Mouse (Mus musculus): ENCODE measurements around the gene Gm10203. TPM values are rescaled to one million over a fixed set of nuclear protein-coding genes. Genes with fewer than 3 reads are reported as not detected.
"Not testable (repeated sequence)": the region's sequence is repeated elsewhere in the genome, so short reads cannot be mapped to it uniquely, and the experiment has no call there.

Gm10203 gene
- total RNA-seq, 2 experiments from 2014 or later: not detected

DNA sequence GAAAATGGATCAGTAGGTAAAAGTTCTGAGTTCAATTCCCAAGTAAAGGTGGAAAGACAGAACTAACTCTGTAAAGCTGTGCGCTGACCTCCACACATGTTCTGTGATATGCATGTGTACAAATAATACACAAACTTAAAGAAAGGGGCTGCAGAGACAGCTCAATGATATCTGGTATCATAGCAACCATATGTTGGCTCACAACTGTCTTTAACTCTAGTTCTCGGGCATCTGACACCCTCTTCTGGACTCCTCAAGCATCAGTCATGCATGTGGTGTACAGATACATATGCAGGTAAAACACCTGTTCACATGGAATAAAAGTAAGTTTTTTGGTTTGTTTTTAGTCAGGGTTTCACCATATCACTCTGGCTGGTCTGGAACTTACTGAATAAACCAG, 38.5 kb downstream of the Gm10203 start:
- intact Hi-C loops (cut with DNase I): no loop called here

DNA sequence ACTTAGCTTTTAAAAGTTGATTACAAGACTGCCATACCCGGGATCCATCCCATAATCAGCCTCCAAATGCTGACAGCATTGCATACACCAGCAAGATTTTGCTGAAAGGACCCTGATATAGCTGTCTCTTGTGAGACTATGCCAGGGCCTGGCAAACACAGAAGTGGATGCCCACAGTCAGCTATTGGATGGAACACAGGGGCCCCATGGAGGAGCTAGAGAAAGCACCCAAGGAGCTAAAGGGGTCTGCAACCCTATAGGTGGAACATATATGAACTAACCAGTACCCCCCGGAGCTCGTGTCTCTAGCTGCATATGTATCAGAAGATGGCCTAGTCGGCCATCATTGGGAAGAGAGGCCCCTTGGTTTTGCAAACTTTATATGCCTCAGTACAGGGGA, 40.0 kb downstream of the Gm10203 start:
- DNase-seq (ENCODE audit: extremely low spot score in 1 of 2, low spot score in 2 of 2); intact Hi-C loops (cut with DNase I): not testable (repeated sequence)

More for the DNA sequence above, 38.5 kb downstream of the Gm10203 start:
- no peak for DNase-seq (ENCODE audit: extremely low spot score in 1 of 2, low spot score in 2 of 2)

DNA sequence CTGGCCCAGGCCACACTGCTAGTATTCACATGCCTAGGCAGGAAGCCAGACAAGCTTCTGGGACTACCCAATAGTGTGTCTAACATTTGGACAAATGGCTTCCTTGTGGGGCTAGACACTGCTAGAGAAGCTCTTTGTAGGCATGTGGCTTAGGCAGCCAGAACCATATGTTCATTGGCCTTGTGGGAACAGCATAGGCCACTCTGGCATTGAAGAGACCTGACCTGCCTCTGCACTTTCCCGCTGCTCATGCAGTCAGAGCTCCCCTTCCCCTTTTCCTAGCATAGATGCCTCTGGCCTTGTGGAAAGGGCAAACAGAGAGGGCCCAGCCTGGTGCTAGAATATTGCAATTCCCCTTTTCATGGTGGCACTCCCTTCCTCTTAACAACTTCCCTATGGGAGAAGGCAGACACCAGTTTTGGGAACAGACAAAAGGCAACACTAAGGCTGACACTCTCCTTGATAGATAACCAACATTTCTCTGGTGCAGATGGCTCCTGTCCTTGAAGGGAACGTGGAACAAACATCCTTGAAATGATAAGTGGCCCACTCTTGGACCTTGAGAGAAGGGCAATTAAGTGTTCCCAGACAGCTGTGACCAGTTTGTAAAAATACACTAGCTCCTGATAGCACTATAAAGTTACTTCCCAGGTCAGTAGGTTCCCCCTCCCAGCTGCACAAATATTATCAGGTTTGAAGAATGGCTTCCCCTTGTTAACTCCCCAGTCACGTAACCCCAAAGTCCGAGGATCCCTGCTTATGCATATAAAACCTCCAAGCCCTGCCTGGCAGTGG, 44.1 kb downstream of the Gm10203 start:
- no peak for DNase-seq (ENCODE audit: extremely low spot score in 1 of 2, low spot score in 2 of 2)
- intact Hi-C loops (cut with DNase I): no loop called here

DNA sequence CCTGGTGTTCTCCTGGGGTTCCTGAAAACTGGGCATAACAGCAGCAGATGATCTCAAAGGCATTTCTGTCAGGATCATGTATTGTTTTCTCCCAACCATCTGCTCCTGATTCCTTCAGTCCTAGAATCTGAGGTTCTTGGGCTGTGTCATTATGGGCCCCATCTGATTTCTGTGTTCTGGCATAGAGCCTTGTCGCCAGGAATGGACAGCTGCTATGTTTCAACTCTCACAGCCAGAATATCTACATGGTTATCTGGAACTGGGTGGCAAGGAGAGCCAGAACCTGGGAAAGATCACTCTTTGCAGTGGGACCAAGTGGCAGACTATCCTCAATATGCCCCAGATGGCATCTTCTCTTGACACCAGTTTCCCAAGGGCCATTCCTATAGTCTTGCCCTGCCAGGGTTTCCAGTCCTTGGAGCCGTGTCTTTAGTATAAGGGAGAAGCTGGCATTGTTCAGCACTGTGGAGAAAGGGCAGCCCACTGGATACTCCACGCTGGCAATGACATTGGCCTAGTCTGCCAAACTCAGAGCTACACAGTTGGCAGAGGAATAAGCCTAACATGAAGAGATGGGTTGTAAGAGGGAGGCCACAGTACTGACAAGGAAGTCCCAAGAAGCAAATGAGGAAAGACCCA, 45.1 kb downstream of the Gm10203 start:
- DNase-seq (ENCODE audit: extremely low spot score in 1 of 2, low spot score in 2 of 2): no peak
- intact Hi-C loops (cut with DNase I): no loop called here

DNA sequence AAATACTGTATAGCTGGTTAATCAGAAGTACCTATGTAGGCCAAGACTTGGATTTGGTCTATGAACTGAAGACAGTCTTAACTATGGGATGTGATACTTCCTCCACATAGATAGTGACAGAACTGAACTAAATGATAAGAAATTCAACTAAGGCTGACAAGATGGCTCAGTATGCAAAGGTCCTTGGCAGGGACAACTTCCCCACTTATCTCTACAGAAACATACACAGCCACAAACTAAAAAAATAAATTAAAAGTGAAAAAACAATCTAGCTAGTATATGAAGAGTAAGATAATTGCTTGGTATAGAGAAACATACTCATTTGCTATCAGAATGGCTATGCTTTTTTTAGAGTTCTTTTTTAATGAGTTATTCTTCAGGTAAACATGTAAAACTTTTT, 49.1 kb downstream of the Gm10203 start:
- intact Hi-C loops (cut with DNase I): no loop called here
- no peak for DNase-seq (ENCODE audit: extremely low spot score in 1 of 2, low spot score in 2 of 2)

Other genes with a start within 250 kb of the Gm10203 start
- 1 to 10 TPM; 6.2 to 8.0 TPM for gene Caprin2, start 233.9 kb upstream of the Gm10203 start, total RNA-seq (2021)
- gene Sinhcaf, start 183.7 kb upstream of the Gm10203 start, total RNA-seq (2021): 1 to 10 TPM; 3.8 to 4.5 TPM
- 10 to 100 TPM; 45.6 to 48.6 TPM for gene Dennd5b, start 28.5 kb upstream of the Gm10203 start, total RNA-seq (2021)
- gene Etfbkmt, start 9.7 kb downstream of the Gm10203 start, total RNA-seq (2021): 1 to 10 TPM; 1.6 to 2.3 TPM
- gene Amn1, start 58.5 kb downstream of the Gm10203 start, total RNA-seq (2021): 10 to 100 TPM; 37.8 to 39.2 TPM
- 10 to 100 TPM; 13.9 to 15.6 TPM for gene Resf1, start 179.2 kb downstream of the Gm10203 start, total RNA-seq (2021)

Data from left cerebral cortex, postnatal 10 days (tissue).